Mouse (Mus musculus) thymus, adult 2 months (tissue): Measurements from ENCODE around the gene Ccdc9.

Experiments
- CTCF ChIP-seq: fragments of 200-500 bp; IDR thresholded peaks from 2 replicates; pipeline ENCODE4 v1.5.1; 2012; ENCODE audit warnings: mild to moderate bottlenecking, control low read depth, low read length, moderate library complexity, borderline replicate concordance; ENCODE audit not compliant: control insufficient read depth, poor library complexity, insufficient read depth; ENCODE audit errors: extremely low read depth
- POLR2A ChIP-seq: fragments of 200-500 bp; IDR thresholded peaks from 2 replicates; pipeline ENCODE4 v1.6.1; 2012; ENCODE audit warnings: mild to moderate bottlenecking, low read length, control low read depth, moderate library complexity; ENCODE audit not compliant: control insufficient read depth, poor library complexity, insufficient read depth; ENCODE audit errors: extremely low read depth

GRCm38 (mm10) chr7:16261097-16261496 is 25.5 kb downstream of the Ccdc9 start:
- no peak for TF ChIP-seq CTCF
- no peak for TF ChIP-seq POLR2A
